Mouse (Mus musculus) kidney, embryonic 16.5 days (tissue): ENCODE results near the gene Nin. TPM values are rescaled to one million over a fixed set of nuclear protein-coding genes. Genes with fewer than 3 reads are reported as not detected.
"Not testable (repeated sequence)": the region's sequence is repeated elsewhere in the genome, so short reads cannot be mapped to it uniquely, and the experiment has no call there.

Source experiments
- ATAC-seq: fragments of 200-750 bp; cut with Nextera tagmentation; 2 replicates; pipeline ENCODE4 v1.8.0; 2017; ENCODE audit warnings: moderate TSS enrichment; ENCODE audit not compliant: low FRiP score, low TSS enrichment
- H3K27ac ChIP-seq: fragments of 300-500 bp; sonication (generic); 2 replicates; pipeline ENCODE4 v1.5.1; 2014; ENCODE audit warnings: low read length
- H3K27me3 ChIP-seq: fragments of 300-500 bp; sonication (generic); 2 replicates; pipeline ENCODE4 v1.6.1; 2014; ENCODE audit warnings: low read length, control low read depth, mixed read lengths; ENCODE audit not compliant: insufficient read depth
- H3K36me3 ChIP-seq: fragments of 300-500 bp; sonication (generic); 2 replicates; pipeline ENCODE4 v1.6.1; 2014; ENCODE audit warnings: low read length, control low read depth, mixed read lengths; ENCODE audit not compliant: insufficient read depth
- H3K4me1 ChIP-seq: fragments of 300-500 bp; sonication (generic); 2 replicates; pipeline ENCODE4 v1.6.1; 2014; ENCODE audit warnings: low read length, control low read depth, mixed read lengths; ENCODE audit not compliant: insufficient read depth
- H3K4me2 ChIP-seq: fragments of 300-500 bp; sonication (generic); replicated peaks from 2 replicates; pipeline ENCODE4 v1.6.1; 2014; ENCODE audit warnings: low read depth, low read length
- H3K4me3 ChIP-seq: fragments of 300-500 bp; sonication (generic); 2 replicates; pipeline ENCODE4 v1.5.1; 2014; ENCODE audit warnings: mild to moderate bottlenecking, low read length
- H3K9ac ChIP-seq: fragments of 300-500 bp; sonication (generic); replicated peaks from 2 replicates; pipeline ENCODE4 v1.6.1; 2014; ENCODE audit warnings: low read length
- H3K9me3 ChIP-seq: fragments of 300-500 bp; sonication (generic); 2 replicates; pipeline ENCODE4 v1.6.1; 2016; ENCODE audit warnings: low read length, control low read depth
- WGBS: fragments of 180-500 bp; shearing (Covaris S2); extraction: QIAGEN DNeasy Blood & Tissue Kit; methylation state at CpG from one replicate; pipeline ENCODE4 v1.1.7; 2014; 5-methylcytosine and 5-hydroxymethylcytosine counted together
- polyA plus RNA-seq: library from polyadenylated mRNA; unstranded; fragments of >200 nt; fragmentation: Nextera tagmentation; extraction: Ambion mirVana; gene quantifications from 2 replicates; pipeline ENCODE4 v1.2.1, GENCODE M21; 2015

The Nin gene
- polyA plus RNA-seq, 1 experiment from 2014 or later, result 12.0 TPM

GRCm38 (mm10) chr12:70144106-70144587 is 30.6 kb upstream of the Nin start:
- not testable (repeated sequence) for H3K4me3 ChIP-seq, H3K9ac ChIP-seq, H3K27me3 ChIP-seq, H3K36me3 ChIP-seq, H3K4me2 ChIP-seq, H3K9me3 ChIP-seq
- Histone ChIP-seq H3K4me1 (peaks cover 25% of the 10 kb centered on the region), H3K27ac (peak overlapping the region; percentile 88)
- ATAC-seq, result peak; percentile 88
- 14% methylated on average over 3 of the region's 3 CpGs for WGBS

DNA sequence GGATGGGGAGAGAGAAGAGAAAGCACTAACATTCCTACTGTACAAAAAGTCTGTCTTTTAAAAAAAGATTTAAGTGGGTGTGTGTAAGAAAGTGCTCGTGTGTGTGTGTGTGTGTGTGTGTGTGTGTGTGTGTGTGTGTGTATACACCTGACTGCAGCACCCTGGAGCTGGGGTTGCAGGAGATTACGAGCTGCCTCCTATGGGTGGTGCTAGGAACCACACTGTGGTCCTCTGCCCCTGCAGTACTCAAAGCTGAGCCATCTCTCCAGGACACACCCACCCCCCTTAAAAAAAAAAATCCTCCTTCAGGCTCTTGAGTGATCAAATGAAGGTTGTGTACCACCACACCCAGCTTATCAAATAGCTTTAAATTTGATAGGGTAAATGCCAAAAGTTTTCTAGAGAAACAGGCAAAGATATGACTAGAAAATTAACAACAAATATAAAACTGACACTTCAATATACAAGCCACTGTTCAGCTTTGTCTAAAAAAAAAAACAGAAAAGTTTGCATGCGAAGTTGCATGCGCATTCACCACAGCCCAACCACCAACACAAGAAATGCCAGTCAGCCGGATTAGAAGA is 27.6 kb upstream of the Nin start:
- no peak overlapping the region for H3K9ac ChIP-seq
- H3K9me3 ChIP-seq, result no peaks in the 10 kb centered on the region
- peaks cover 12% of the 10 kb centered on the region for H3K4me1 ChIP-seq
- no peaks in the 10 kb centered on the region for H3K27me3 ChIP-seq
- ATAC-seq, result no peak
- H3K4me3 ChIP-seq, result no peak overlapping the region
- H3K36me3 ChIP-seq, result no peaks in the 10 kb centered on the region
- 89% methylated on average over 5 of the region's 5 CpGs for WGBS
- no peak overlapping the region for H3K27ac ChIP-seq
- no peak overlapping the region for H3K4me2 ChIP-seq

DNA sequence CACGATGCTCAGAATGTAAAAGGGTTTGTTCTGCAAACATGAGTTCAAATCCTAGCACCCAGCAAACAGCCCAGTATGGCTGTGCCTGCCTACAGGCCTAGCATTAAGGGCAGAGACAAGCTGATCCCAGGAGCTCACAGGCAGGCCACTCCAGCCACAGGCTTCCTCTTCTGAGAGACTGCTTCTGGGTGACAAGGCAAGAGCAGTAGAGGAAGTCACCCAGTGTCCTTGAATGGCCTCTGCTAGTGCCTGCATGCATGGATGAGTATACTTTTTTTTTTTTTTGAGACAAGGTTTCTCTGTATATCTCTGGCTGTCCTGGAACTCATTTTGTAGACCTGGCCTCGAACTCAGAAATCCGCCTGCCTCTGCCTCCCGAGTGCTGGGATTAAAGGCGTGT is 27.0 kb upstream of the Nin start:
- Histone ChIP-seq H3K27ac (no peak overlapping the region), H3K4me2 (no peak overlapping the region), H3K4me1 (peaks cover 12% of the 10 kb centered on the region), H3K9ac (no peak overlapping the region), H3K9me3 (no peaks in the 10 kb centered on the region), H3K27me3 (no peaks in the 10 kb centered on the region), H3K36me3 (no peaks in the 10 kb centered on the region), H3K4me3 (no peak overlapping the region)
- WGBS, result 94% methylated on average over 5 of the region's 5 CpGs
- ATAC-seq, result no peak

DNA sequence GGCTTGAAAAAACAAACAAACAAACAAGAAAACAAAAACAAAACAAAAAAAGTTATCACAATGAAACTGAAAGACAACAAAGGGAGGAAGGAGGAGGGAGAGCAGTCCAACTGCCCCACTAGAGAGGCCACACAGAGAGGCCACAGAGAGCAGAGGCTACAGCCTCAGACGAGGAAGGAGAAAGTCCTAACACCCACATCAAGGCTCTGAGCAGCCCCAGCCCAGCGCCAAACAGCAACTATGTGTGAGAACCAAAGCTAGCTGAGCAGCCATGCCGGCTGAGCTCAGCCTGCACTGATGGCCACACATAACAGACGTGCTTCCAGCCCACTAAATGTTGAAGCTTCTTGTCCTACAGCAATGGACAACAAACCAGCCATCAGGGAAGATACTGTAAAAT is 26.4 kb upstream of the Nin start:
- H3K27ac ChIP-seq, result no peak overlapping the region
- H3K4me2 ChIP-seq, result no peak overlapping the region
- H3K4me1 ChIP-seq, result peaks cover 10% of the 10 kb centered on the region
- no peak overlapping the region for H3K9ac ChIP-seq
- ATAC-seq, result no peak
- no peaks in the 10 kb centered on the region for H3K9me3 ChIP-seq
- H3K27me3 ChIP-seq, result no peaks in the 10 kb centered on the region
- H3K4me3 ChIP-seq, result no peak overlapping the region
- no peaks in the 10 kb centered on the region for H3K36me3 ChIP-seq
- WGBS, result 50% methylated on average over 4 of the region's 4 CpGs

DNA sequence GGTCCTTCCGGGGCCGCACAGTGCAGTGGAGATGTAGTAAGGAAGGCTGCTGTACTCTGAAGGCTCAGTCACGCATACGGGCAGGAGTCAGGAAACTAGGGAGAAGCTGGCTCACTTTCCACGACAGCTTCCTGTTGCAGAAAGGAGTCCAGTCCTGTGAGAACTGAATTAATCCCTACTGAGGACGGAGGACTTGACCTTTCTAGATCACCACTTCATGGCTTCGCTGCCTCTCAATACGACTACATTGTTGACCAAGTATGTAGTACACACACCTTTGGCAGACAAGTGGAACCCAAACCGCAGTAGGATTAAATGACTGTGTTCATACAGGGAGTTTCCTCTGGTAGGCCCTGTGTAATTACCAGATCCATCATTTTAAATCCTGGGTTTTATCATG is 24.1 kb upstream of the Nin start:
- H3K36me3 ChIP-seq, result no peaks in the 10 kb centered on the region
- H3K4me2 ChIP-seq, result no peak overlapping the region
- no peak overlapping the region for H3K9ac ChIP-seq
- H3K27ac ChIP-seq, result no peak overlapping the region
- H3K4me3 ChIP-seq, result no peak overlapping the region
- H3K4me1 ChIP-seq, result peaks cover 6% of the 10 kb centered on the region; the same call in 1 of the 2 replicates
- H3K27me3 ChIP-seq, result no peaks in the 10 kb centered on the region
- no peak for ATAC-seq
- H3K9me3 ChIP-seq, result no peaks in the 10 kb centered on the region
- 47% methylated on average over 9 of the region's 9 CpGs for WGBS

DNA sequence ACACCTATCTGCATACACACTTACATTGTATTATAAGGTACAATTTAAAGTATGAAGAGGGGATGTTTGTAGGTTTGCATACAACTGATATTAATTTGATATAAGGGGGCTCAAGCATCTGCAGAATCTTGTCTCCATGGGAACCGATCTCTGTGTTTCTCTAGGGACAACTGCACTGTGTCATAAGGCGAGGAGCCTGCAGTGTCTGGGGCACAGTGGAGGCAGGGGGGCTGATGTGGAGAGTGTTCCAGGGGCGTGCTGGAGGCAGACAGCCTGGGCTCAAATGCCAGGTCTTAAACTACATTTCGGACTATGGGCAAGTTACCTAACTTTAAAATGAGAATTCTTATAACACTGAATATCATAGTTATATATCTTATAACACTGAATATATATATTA is 23.6 kb upstream of the Nin start:
- Histone ChIP-seq H3K36me3 (no peaks in the 10 kb centered on the region), H3K9me3 (no peaks in the 10 kb centered on the region), H3K9ac (no peak overlapping the region), H3K27me3 (no peaks in the 10 kb centered on the region), H3K4me3 (no peak overlapping the region), H3K27ac (no peak overlapping the region), H3K4me2 (no peak overlapping the region), H3K4me1 (peaks cover 7% of the 10 kb centered on the region; the same call in 1 of the 2 replicates)
- 82% methylated on average over 4 of the region's 4 CpGs for whole genome bisulfite sequencing
- ATAC-seq, result no peak

DNA sequence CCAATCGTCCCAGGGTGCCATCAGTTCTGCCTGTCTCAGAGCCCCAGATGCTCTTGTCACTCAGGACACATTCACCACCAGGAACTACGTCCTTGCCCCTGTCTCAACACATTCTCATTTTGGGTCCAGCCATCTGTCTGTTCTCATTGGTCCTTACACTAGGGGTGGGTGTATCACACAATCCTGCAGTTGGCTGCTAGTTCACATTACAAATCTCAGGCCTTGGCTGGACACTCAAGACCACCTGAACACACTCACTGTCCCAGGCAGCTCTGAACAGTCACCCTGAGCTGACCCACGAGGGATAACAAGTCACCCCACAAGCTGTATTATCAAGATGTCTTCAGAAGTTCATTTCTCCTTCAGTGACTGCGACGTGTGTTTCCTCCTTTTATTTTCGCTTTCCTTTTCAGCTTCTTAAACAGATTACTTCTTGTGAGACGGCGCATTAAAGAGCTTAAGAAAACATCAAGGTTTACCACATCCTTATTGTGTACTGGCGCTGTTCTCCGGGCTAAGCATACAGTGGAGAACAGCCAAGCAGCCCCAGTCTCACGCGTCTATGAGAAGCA is 22.8 kb upstream of the Nin start:
- Histone ChIP-seq H3K27ac (no peak overlapping the region), H3K9ac (no peak overlapping the region), H3K4me2 (no peak overlapping the region), H3K4me3 (no peak overlapping the region), H3K27me3 (no peaks in the 10 kb centered on the region), H3K4me1 (peaks cover 12% of the 10 kb centered on the region; the same call in 1 of the 2 replicates), H3K36me3 (no peaks in the 10 kb centered on the region), H3K9me3 (no peaks in the 10 kb centered on the region)
- 41% methylated on average over 12 of the region's 12 CpGs for whole genome bisulfite sequencing
- no peak for ATAC-seq

GRCm38 (mm10) chr12:70134627-70135235 is 21.2 kb upstream of the Nin start:
- WGBS, result 59% methylated on average over 20 of the region's 20 CpGs
- peak overlapping the region; percentile 15; the same call in 1 of the 2 replicates for H3K4me3 ChIP-seq
- no peak overlapping the region for H3K9ac ChIP-seq
- peak overlapping the region; percentile 42 for H3K4me2 ChIP-seq
- 0 out of 2 replicates have a peak overlapping the region, but pooled peaks have one; percentile 3 for H3K27ac ChIP-seq
- no peaks in the 10 kb centered on the region for H3K27me3 ChIP-seq
- ATAC-seq, result peak; percentile 78; the same call in 1 of the 2 replicates
- no peaks in the 10 kb centered on the region for H3K9me3 ChIP-seq
- no peaks in the 10 kb centered on the region for H3K36me3 ChIP-seq
- H3K4me1 ChIP-seq, result peaks cover 15% of the 10 kb centered on the region; the same call in 1 of the 2 replicates

GRCm38 (mm10) chr12:70131042-70131675 is 17.6 kb upstream of the Nin start:
- Histone ChIP-seq H3K36me3 (no peaks in the 10 kb centered on the region), H3K4me2 (peak overlapping the region; percentile 39), H3K9ac (0 out of 2 replicates have a peak overlapping the region, but pooled peaks have one; percentile 5), H3K4me3 (peak overlapping the region; percentile 12; the same call in 1 of the 2 replicates), H3K27me3 (no peaks in the 10 kb centered on the region), H3K4me1 (peaks cover 9% of the 10 kb centered on the region; the same call in 1 of the 2 replicates), H3K27ac (no peak overlapping the region), H3K9me3 (no peaks in the 10 kb centered on the region)
- ATAC-seq, result no peak
- WGBS, result 45% methylated on average over 19 of the region's 20 CpGs
